Comparison of ENCODE assay signal across 8 mouse cellular contexts in genomic region chr7:28381938-28382337, GRCm38 (mm10). TPM values are rescaled to one million over a fixed set of nuclear protein-coding genes. Genes with fewer than 3 reads are reported as not detected.
DNase-seq lines count a peak whose midpoint lies in the region; ATAC-seq and TF ChIP-seq lines count a peak whose summit lies in the region.

No protein-coding gene starts in this region.

- H3K27ac ChIP-seq in intestine, embryonic 16.5 days (ENCODE audit: low read length), result peak overlapping the region; percentile 100
- H3K27ac ChIP-seq in liver, postnatal 0 days (ENCODE audit: low read depth), result peak overlapping the region; percentile 100
- 0 out of 2 replicates have a peak overlapping the region, but pooled peaks have one; percentile 23 for H3K27ac ChIP-seq in neural tube, embryonic 12.5 days

- H3K9me3 ChIP-seq in erythroblast, embryonic 14.5 days (ENCODE audit: control insufficient read depth, low read length), result no peaks in the 10 kb centered on the region
- no peaks in the 10 kb centered on the region for H3K9me3 ChIP-seq in intestine, embryonic 16.5 days (ENCODE audit: control insufficient read depth, low read length)
- H3K9me3 ChIP-seq in liver, postnatal 0 days (ENCODE audit: low read length), result no peaks in the 10 kb centered on the region
- no peaks in the 10 kb centered on the region for H3K9me3 ChIP-seq in neural tube, embryonic 12.5 days

- peaks cover 5% of the 10 kb centered on the region for H3K27me3 ChIP-seq in erythroblast, embryonic 14.5 days (ENCODE audit: control insufficient read depth)
- no peaks in the 10 kb centered on the region for H3K27me3 ChIP-seq in intestine, embryonic 16.5 days (replicated peaks; ENCODE audit: control insufficient read depth, insufficient read depth, low read length)
- no peaks in the 10 kb centered on the region for H3K27me3 ChIP-seq in liver, postnatal 0 days (ENCODE audit: insufficient read depth, low read length)
- H3K27me3 ChIP-seq in neural tube, embryonic 12.5 days (replicated peaks), result peaks cover 7% of the 10 kb centered on the region; the same call in 1 of the 2 replicates

- peak overlapping the region; percentile 62 for H3K4me3 ChIP-seq in erythroblast, embryonic 14.5 days (replicated peaks)
- peak overlapping the region; percentile 47 for H3K4me3 ChIP-seq in intestine, embryonic 16.5 days (ENCODE audit: low read length)
- H3K4me3 ChIP-seq in liver, postnatal 0 days (ENCODE audit: low read depth, low read length), result peak overlapping the region; percentile 48
- H3K4me3 ChIP-seq in neural tube, embryonic 12.5 days, result peak overlapping the region; percentile 18

- peaks cover 27% of the 10 kb centered on the region for H3K36me3 ChIP-seq in erythroblast, embryonic 14.5 days (ENCODE audit: control insufficient read depth)
- H3K36me3 ChIP-seq in intestine, embryonic 16.5 days (ENCODE audit: control insufficient read depth, insufficient read depth, low read length), result no peaks in the 10 kb centered on the region
- peaks cover 13% of the 10 kb centered on the region for H3K36me3 ChIP-seq in liver, postnatal 0 days (replicated peaks; ENCODE audit: insufficient read depth, low read length)
- peaks cover 11% of the 10 kb centered on the region for H3K36me3 ChIP-seq in neural tube, embryonic 12.5 days

- peak; percentile 88 for DNase-seq in liver, postnatal 0 days
- DNase-seq in thymus, adult 18-20 months, result peak; percentile 90 to 96

- 2% methylated on average over 20 of the region's 20 CpGs for WGBS in intestine, embryonic 16.5 days
- WGBS in liver, postnatal 0 days (ENCODE audit: insufficient replicate concordance), result under 1% methylated on average over 17 of the region's 20 CpGs
- 12% methylated on average over 20 of the region's 20 CpGs for WGBS in neural tube, embryonic 12.5 days

- ATAC-seq in erythroblast, adult 5-6 weeks (replicated peaks; ENCODE audit: low FRiP score, poor library complexity, severe bottlenecking), result no peak
- ATAC-seq in common myeloid progenitor, adult 5-6 weeks (replicated peaks; ENCODE audit: low read depth, poor library complexity, severe bottlenecking), result peak; percentile 9
- peak; percentile 7 for ATAC-seq in granulocyte monocyte progenitor cell, adult 5-6 weeks (replicated peaks; ENCODE audit: poor library complexity, severe bottlenecking)
- peak; percentile 47 for ATAC-seq in intestine, embryonic 16.5 days
- ATAC-seq in liver, postnatal 0 days, result peak; percentile 26
- no peak for ATAC-seq in neural tube, embryonic 12.5 days (ENCODE audit: low FRiP score, low read depth)

- H3K9ac ChIP-seq in intestine, embryonic 16.5 days (ENCODE audit: low read depth, low read length), result peak overlapping the region; percentile 79
- H3K9ac ChIP-seq in liver, postnatal 0 days (replicated peaks), result peak overlapping the region; percentile 77
- peak overlapping the region; percentile 40 for H3K9ac ChIP-seq in neural tube, embryonic 12.5 days

- H3K4me1 ChIP-seq in erythroblast, embryonic 14.5 days (ENCODE audit: control insufficient read depth), result peaks cover 88% of the 10 kb centered on the region
- peaks cover 52% of the 10 kb centered on the region for H3K4me1 ChIP-seq in intestine, embryonic 16.5 days (ENCODE audit: control insufficient read depth, insufficient read depth, low read length)
- H3K4me1 ChIP-seq in liver, postnatal 0 days (ENCODE audit: insufficient read depth), result peaks cover 70% of the 10 kb centered on the region
- H3K4me1 ChIP-seq in neural tube, embryonic 12.5 days, result peaks cover 42% of the 10 kb centered on the region

- H3K4me2 ChIP-seq in intestine, embryonic 16.5 days (ENCODE audit: low read depth, low read length), result peak overlapping the region; percentile 62
- peak overlapping the region; percentile 80 for H3K4me2 ChIP-seq in liver, postnatal 0 days (ENCODE audit: low read depth, low read length)
- peak overlapping the region; percentile 56 for H3K4me2 ChIP-seq in neural tube, embryonic 12.5 days (replicated peaks)

- peak; percentile 79 for TF ChIP-seq EP300 in liver, postnatal 0 days (IDR thresholded peaks at IDR 0.05; ENCODE audit: low read depth)

- no peak for TF ChIP-seq CTCF in liver, postnatal 0 days (IDR thresholded peaks at IDR 0.05; ENCODE audit: low read depth)

RNA-seq across cellular contexts. Expression of gene Zfp36, which starts 1.9 kb away (rescaled TPM):
- polyA plus RNA-seq in erythroblast, embryonic 14.5 days (2012), result 2.3 and 2.8 TPM in 2 replicates
- 47.0 and 53.2 TPM in 2 replicates for total RNA-seq in erythroblast, adult 5-6 weeks (2015; ENCODE audit: low replicate concordance)
- total RNA-seq in erythroblast, adult 5-6 weeks (2017; ENCODE audit: low replicate concordance), result 7.7 and 15.1 TPM in 2 replicates
- 82.7 and 90.0 TPM in 2 replicates for total RNA-seq in common myeloid progenitor, adult 5-6 weeks (2017)
- total RNA-seq in granulocyte monocyte progenitor cell, adult 5-6 weeks (2014; fragmentation: Nextera tagmentation), result 37.1 and 55.8 TPM in 2 replicates
- total RNA-seq in granulocyte monocyte progenitor cell, adult 5-6 weeks (2017), result 30.8 and 41.3 TPM in 2 replicates
- polyA plus RNA-seq in intestine, embryonic 16.5 days (2015; fragmentation: Nextera tagmentation; extraction: Ambion mirVana), result 37.3 and 43.6 TPM in 2 replicates
- polyA plus RNA-seq in liver, postnatal 0 days (2015; fragmentation: Nextera tagmentation; extraction: Ambion mirVana), result 13.5 and 21.1 TPM in 2 replicates
- 5.6 and 6.5 TPM in 2 replicates for polyA plus RNA-seq in neural tube, embryonic 12.5 days (2016; fragmentation: Nextera tagmentation; extraction: Ambion mirVana)

RNA-seq across cellular contexts. Expression of gene Plekhg2, which starts 9.5 kb away (rescaled TPM):
- polyA plus RNA-seq in erythroblast, embryonic 14.5 days (2012), result 0.45 and 0.53 TPM in 2 replicates
- total RNA-seq in erythroblast, adult 5-6 weeks (2015; ENCODE audit: low replicate concordance), result 4.4 and 6.1 TPM in 2 replicates
- total RNA-seq in erythroblast, adult 5-6 weeks (2017; ENCODE audit: low replicate concordance), result 0.98 and 4.1 TPM in 2 replicates
- 2.1 and 3.9 TPM in 2 replicates for total RNA-seq in common myeloid progenitor, adult 5-6 weeks (2017)
- total RNA-seq in granulocyte monocyte progenitor cell, adult 5-6 weeks (2014; fragmentation: Nextera tagmentation), result 4.1 and 6.1 TPM in 2 replicates
- total RNA-seq in granulocyte monocyte progenitor cell, adult 5-6 weeks (2017), result 0.88 and 1.1 TPM in 2 replicates
- polyA plus RNA-seq in intestine, embryonic 16.5 days (2015; fragmentation: Nextera tagmentation; extraction: Ambion mirVana), result 37.9 and 38.2 TPM in 2 replicates
- polyA plus RNA-seq in liver, postnatal 0 days (2015; fragmentation: Nextera tagmentation; extraction: Ambion mirVana), result 2.8 and 3.9 TPM in 2 replicates
- polyA plus RNA-seq in neural tube, embryonic 12.5 days (2016; fragmentation: Nextera tagmentation; extraction: Ambion mirVana), result 58.9 and 63.3 TPM in 2 replicates

RNA-seq across cellular contexts. Expression of gene Med29, which starts 10.6 kb away (rescaled TPM):
- polyA plus RNA-seq in erythroblast, embryonic 14.5 days (2012), result 2.2 and 2.5 TPM in 2 replicates
- total RNA-seq in erythroblast, adult 5-6 weeks (2015; ENCODE audit: low replicate concordance), result 6.3 and 9.0 TPM in 2 replicates
- total RNA-seq in erythroblast, adult 5-6 weeks (2017; ENCODE audit: low replicate concordance), result 3.4 TPM in 1 of 2 replicates, not detected in the other
- total RNA-seq in common myeloid progenitor, adult 5-6 weeks (2017), result 16.6 and 21.3 TPM in 2 replicates
- total RNA-seq in granulocyte monocyte progenitor cell, adult 5-6 weeks (2014; fragmentation: Nextera tagmentation), result 19.2 and 25.5 TPM in 2 replicates
- 16.7 and 18.5 TPM in 2 replicates for total RNA-seq in granulocyte monocyte progenitor cell, adult 5-6 weeks (2017)
- 52.6 and 53.9 TPM in 2 replicates for polyA plus RNA-seq in intestine, embryonic 16.5 days (2015; fragmentation: Nextera tagmentation; extraction: Ambion mirVana)
- 18.0 and 18.6 TPM in 2 replicates for polyA plus RNA-seq in liver, postnatal 0 days (2015; fragmentation: Nextera tagmentation; extraction: Ambion mirVana)
- polyA plus RNA-seq in neural tube, embryonic 12.5 days (2016; fragmentation: Nextera tagmentation; extraction: Ambion mirVana), result 42.9 and 43.9 TPM in 2 replicates

RNA-seq across cellular contexts. Expression of gene Paf1, which starts 10.8 kb away (rescaled TPM):
- 5.1 and 6.7 TPM in 2 replicates for polyA plus RNA-seq in erythroblast, embryonic 14.5 days (2012)
- total RNA-seq in erythroblast, adult 5-6 weeks (2015; ENCODE audit: low replicate concordance), result 26.1 and 32.9 TPM in 2 replicates
- total RNA-seq in erythroblast, adult 5-6 weeks (2017; ENCODE audit: low replicate concordance), result 16.7 and 24.7 TPM in 2 replicates
- total RNA-seq in common myeloid progenitor, adult 5-6 weeks (2017), result 149 and 190 TPM in 2 replicates
- 97.6 and 111 TPM in 2 replicates for total RNA-seq in granulocyte monocyte progenitor cell, adult 5-6 weeks (2014; fragmentation: Nextera tagmentation)
- total RNA-seq in granulocyte monocyte progenitor cell, adult 5-6 weeks (2017), result 136 and 170 TPM in 2 replicates
- 69.2 and 78.7 TPM in 2 replicates for polyA plus RNA-seq in intestine, embryonic 16.5 days (2015; fragmentation: Nextera tagmentation; extraction: Ambion mirVana)
- 16.9 and 21.1 TPM in 2 replicates for polyA plus RNA-seq in liver, postnatal 0 days (2015; fragmentation: Nextera tagmentation; extraction: Ambion mirVana)
- polyA plus RNA-seq in neural tube, embryonic 12.5 days (2016; fragmentation: Nextera tagmentation; extraction: Ambion mirVana), result 85.3 and 87.8 TPM in 2 replicates

RNA-seq across cellular contexts. Expression of gene Rps16, which starts 31.5 kb away (rescaled TPM):
- 212 and 288 TPM in 2 replicates for polyA plus RNA-seq in erythroblast, embryonic 14.5 days (2012)
- total RNA-seq in erythroblast, adult 5-6 weeks (2015; ENCODE audit: low replicate concordance), result 649 and 667 TPM in 2 replicates
- total RNA-seq in erythroblast, adult 5-6 weeks (2017; ENCODE audit: low replicate concordance), result 67.6 and 181 TPM in 2 replicates
- 960 and 1,032 TPM in 2 replicates for total RNA-seq in common myeloid progenitor, adult 5-6 weeks (2017)
- 4,181 and 4,473 TPM in 2 replicates for total RNA-seq in granulocyte monocyte progenitor cell, adult 5-6 weeks (2014; fragmentation: Nextera tagmentation)
- total RNA-seq in granulocyte monocyte progenitor cell, adult 5-6 weeks (2017), result 929 and 980 TPM in 2 replicates
- polyA plus RNA-seq in intestine, embryonic 16.5 days (2015; fragmentation: Nextera tagmentation; extraction: Ambion mirVana), result 977 and 1,010 TPM in 2 replicates
- polyA plus RNA-seq in liver, postnatal 0 days (2015; fragmentation: Nextera tagmentation; extraction: Ambion mirVana), result 653 and 673 TPM in 2 replicates
- 540 and 574 TPM in 2 replicates for polyA plus RNA-seq in neural tube, embryonic 12.5 days (2016; fragmentation: Nextera tagmentation; extraction: Ambion mirVana)

Comparison
In these comparisons a context has a peak if more than half of its experiments do, and no peak if none do; other contexts are left out.
1. ATAC-seq: peak in common myeloid progenitor, adult 5-6 weeks (single experiment), granulocyte monocyte progenitor cell, adult 5-6 weeks (single experiment), intestine, embryonic 16.5 days (single experiment) and liver, postnatal 0 days (single experiment); none in erythroblast, adult 5-6 weeks (single experiment) and neural tube, embryonic 12.5 days (single experiment).
2. H3K27ac ChIP-seq: peak in every context shown above with its lines; median percentile 100 in intestine, embryonic 16.5 days; 100 in liver, postnatal 0 days; 23 in neural tube, embryonic 12.5 days.
3. Peak in every context shown above with its lines, with median percentiles within 50 percentile points of each other: H3K4me3 ChIP-seq, H3K4me2 ChIP-seq and H3K9ac ChIP-seq.